Mouse (Mus musculus): Measurements from ENCODE around the gene 4921530L21Rik. TPM values are rescaled to one million over a fixed set of nuclear protein-coding genes. Genes with fewer than 3 reads are reported as not detected.

4921530L21Rik gene
- total RNA-seq (2023; ENCODE audit: inconsistent age) = not detected in 4 replicates

DNA sequence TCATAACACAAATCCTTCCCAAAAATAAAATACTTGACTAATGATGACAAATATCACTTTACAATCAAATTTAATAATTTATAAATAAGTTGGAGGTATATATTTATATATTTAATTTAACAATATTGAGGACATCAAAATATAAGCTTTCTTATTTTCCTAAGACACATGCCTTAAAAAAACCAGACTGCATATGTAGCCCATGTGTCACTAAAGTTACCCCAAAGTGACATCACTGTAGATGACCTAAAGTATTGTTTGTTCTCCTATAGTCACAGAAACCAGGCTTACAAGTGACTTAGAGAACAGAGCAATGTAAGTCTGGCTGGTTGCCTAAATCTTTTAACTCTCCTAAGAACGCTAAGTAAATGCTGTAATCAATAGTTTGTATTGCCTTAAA is at the start of gene 4921530L21Rik:
Gene 4921530L21Rik, plus strand, starts transcription at position 301 of the 400 bp plus-strand sequence.

